Mouse (Mus musculus) MEL (cell line): ENCODE results near the gene Sarm1. TPM values are rescaled to one million over a fixed set of nuclear protein-coding genes. Genes with fewer than 3 reads are reported as not detected.

Experiments used
- DNase-seq: peaks from one replicate; pipeline ENCODE4 v3.0.0; 2011; ENCODE audit warnings: low read depth, low spot score
- H3K27ac ChIP-seq: 2 replicates; pipeline ENCODE4 v1.5.1; 2012; ENCODE audit warnings: low read depth, mild to moderate bottlenecking, control low read depth, low read length, moderate library complexity; ENCODE audit not compliant: control insufficient read depth
- H3K27me3 ChIP-seq, 2 experiments: fragments of 150-350 bp in 1 of 2; sonication (generic) in 1 of 2; 2 replicates each; pipeline ENCODE4 v1.6.1; 2012; ENCODE audit warnings: low read length in 2 of 2, mild to moderate bottlenecking in 2 of 2, improper control_type of control experiment in 1 of 2, moderate library complexity in 1 of 2; ENCODE audit not compliant: insufficient read depth in 2 of 2, control insufficient read depth in 1 of 2
- H3K36me3 ChIP-seq, 2 experiments: 2 replicates each; pipeline ENCODE4 v1.6.1; 2012 to 2014; ENCODE audit warnings: low read length in 2 of 2, improper control_type of control experiment in 1 of 2, inconsistent platforms in 1 of 2, mild to moderate bottlenecking in 1 of 2; ENCODE audit not compliant: insufficient read depth in 2 of 2, control insufficient read depth in 1 of 2
- H3K4me1 ChIP-seq, 2 experiments: fragments of 150-350 bp in 1 of 2; sonication (generic) in 1 of 2; 2 replicates each; pipeline ENCODE4 v1.6.1; 2012; ENCODE audit warnings: low read length in 2 of 2, improper control_type of control experiment in 1 of 2, mild to moderate bottlenecking in 1 of 2; ENCODE audit not compliant: insufficient read depth in 2 of 2, control insufficient read depth in 1 of 2
- H3K4me3 ChIP-seq, 2 experiments: fragments of 150-350 bp in 1 of 2; sonication (generic) in 1 of 2; 2 replicates each; pipeline ENCODE4 v1.5.1; 2012; ENCODE audit warnings: low read depth in 2 of 2, low read length in 2 of 2, mild to moderate bottlenecking in 2 of 2, moderate library complexity in 2 of 2, control low read depth in 1 of 2, improper control_type of control experiment in 1 of 2; ENCODE audit not compliant: control insufficient read depth in 1 of 2, insufficient read depth in 1 of 2
- H3K79me2 ChIP-seq: 2 replicates; pipeline ENCODE4 v1.6.1; 2012; ENCODE audit warnings: mild to moderate bottlenecking, low read length, moderate library complexity; ENCODE audit not compliant: control insufficient read depth, poor library complexity, insufficient read depth
- H3K9ac ChIP-seq: 2 replicates; pipeline ENCODE4 v1.6.1; 2012; ENCODE audit warnings: low read depth, mild to moderate bottlenecking, control low read depth, low read length, moderate library complexity; ENCODE audit not compliant: control insufficient read depth, poor library complexity, severe bottlenecking
- H3K9me3 ChIP-seq: fragments of 150-350 bp; sonication (generic); replicated peaks from 2 replicates; pipeline ENCODE4 v1.6.1; 2012; ENCODE audit warnings: mild to moderate bottlenecking, low read length, improper control_type of control experiment, moderate library complexity; ENCODE audit not compliant: insufficient read depth
- CHD1 ChIP-seq: IDR thresholded peaks from 2 replicates; pipeline ENCODE4 v1.6.1; 2012; ENCODE audit warnings: low read depth, mild to moderate bottlenecking, inconsistent platforms, low read length, improper control_type of control experiment
- CTCF ChIP-seq, 3 experiments: IDR thresholded peaks in 2 of 3; conservative IDR thresholded peaks in 1 of 3; 2 replicates each; pipeline ENCODE4 v1.5.1; 2011 to 2012; ENCODE audit warnings: low read length in 3 of 3, low read depth in 2 of 3, mild to moderate bottlenecking in 2 of 3, improper control_type of control experiment in 1 of 3, inconsistent platforms in 1 of 3, mixed read lengths in 1 of 3, moderate library complexity in 1 of 3; ENCODE audit not compliant: control insufficient read depth in 1 of 3, insufficient read depth in 1 of 3, poor library complexity in 1 of 3, severe bottlenecking in 1 of 3
- E2F4 ChIP-seq: IDR thresholded peaks from 2 replicates; pipeline ENCODE4 v1.6.1; 2011; ENCODE audit warnings: low read depth, low read length, improper control_type of control experiment, borderline replicate concordance
- ELF1 ChIP-seq: IDR thresholded peaks from 2 replicates; pipeline ENCODE4 v1.6.1; 2014; ENCODE audit warnings: low read depth, mild to moderate bottlenecking, inconsistent platforms, low read length, improper control_type of control experiment, moderate library complexity
- EP300 ChIP-seq, 2 experiments: IDR thresholded peaks; 2 replicates each; pipeline ENCODE4 v1.6.1; 2011; ENCODE audit warnings: improper control_type of control experiment in 2 of 2, low read length in 2 of 2, low read depth in 1 of 2, mild to moderate bottlenecking in 1 of 2
- ETS1 ChIP-seq: IDR thresholded peaks from 2 replicates; pipeline ENCODE4 v1.6.1; 2012; ENCODE audit warnings: low read depth, mild to moderate bottlenecking, inconsistent platforms, low read length, improper control_type of control experiment, moderate library complexity
- GABPA ChIP-seq: IDR thresholded peaks from 2 replicates; pipeline ENCODE4 v1.6.1; 2012; ENCODE audit warnings: low read depth, mild to moderate bottlenecking, inconsistent platforms, low read length, improper control_type of control experiment, moderate library complexity
- HCFC1 ChIP-seq: IDR thresholded peaks from 2 replicates; pipeline ENCODE4 v1.6.1; 2012; ENCODE audit warnings: low read depth, mild to moderate bottlenecking, inconsistent platforms, low read length, improper control_type of control experiment, moderate library complexity
- JUND ChIP-seq: IDR thresholded peaks from 2 replicates; pipeline ENCODE4 v1.6.1; 2011; ENCODE audit warnings: low read depth, mild to moderate bottlenecking, improper control_type of control experiment, low read length
- KAT2A ChIP-seq: conservative IDR thresholded peaks from 2 replicates; pipeline ENCODE4 v1.6.1; 2012; ENCODE audit warnings: low read depth, low read length, improper control_type of control experiment, inconsistent platforms
- MAFK ChIP-seq: IDR thresholded peaks from 2 replicates; pipeline ENCODE4 v1.6.1; 2011; ENCODE audit warnings: low read depth, mild to moderate bottlenecking, low read length, improper control_type of control experiment, borderline replicate concordance
- MAX ChIP-seq: IDR thresholded peaks from 2 replicates; pipeline ENCODE4 v1.6.1; 2011; ENCODE audit warnings: low read length, improper control_type of control experiment
- MAZ ChIP-seq: IDR thresholded peaks from 2 replicates; pipeline ENCODE4 v1.6.1; 2012; ENCODE audit warnings: low read depth, mild to moderate bottlenecking, inconsistent platforms, low read length, improper control_type of control experiment
- MXI1 ChIP-seq: IDR thresholded peaks from 2 replicates; pipeline ENCODE4 v1.6.1; 2011; ENCODE audit warnings: mild to moderate bottlenecking, low read depth, low read length, improper control_type of control experiment
- MYB ChIP-seq: IDR thresholded peaks from 2 replicates; pipeline ENCODE4 v1.6.1; 2011; ENCODE audit warnings: mild to moderate bottlenecking, low read depth, low read length, improper control_type of control experiment
- POLR2A ChIP-seq, 2 experiments: IDR thresholded peaks; 2 replicates each; pipeline ENCODE4 v1.6.1; 2011 to 2012; ENCODE audit warnings: low read length in 2 of 2, mild to moderate bottlenecking in 2 of 2, control low read depth in 1 of 2, improper control_type of control experiment in 1 of 2, low read depth in 1 of 2, moderate library complexity in 1 of 2; ENCODE audit not compliant: control insufficient read depth in 1 of 2, insufficient read depth in 1 of 2, poor library complexity in 1 of 2
- POLR2AphosphoS5 ChIP-seq: IDR thresholded peaks from 2 replicates; pipeline ENCODE4 v1.6.1; 2012; ENCODE audit warnings: low read depth, borderline replicate concordance, mild to moderate bottlenecking, inconsistent platforms, low read length, moderate library complexity, mixed read lengths
- RCOR1 ChIP-seq: IDR thresholded peaks from 2 replicates; pipeline ENCODE4 v1.6.1; 2012; ENCODE audit warnings: low read depth, mild to moderate bottlenecking, inconsistent platforms, low read length, improper control_type of control experiment
- SIN3A ChIP-seq: IDR thresholded peaks from 2 replicates; pipeline ENCODE4 v1.6.1; 2012; ENCODE audit warnings: low read length, improper control_type of control experiment, inconsistent platforms
- TAL1 ChIP-seq: IDR thresholded peaks from 2 replicates; pipeline ENCODE4 v1.6.1; 2012; ENCODE audit warnings: mild to moderate bottlenecking, inconsistent platforms, low read length, moderate library complexity, mixed read lengths
- TBP ChIP-seq: IDR thresholded peaks from 2 replicates; pipeline ENCODE4 v1.8.0; 2011; ENCODE audit warnings: low read depth, low read length, improper control_type of control experiment
- TCF12 ChIP-seq: IDR thresholded peaks from 2 replicates; pipeline ENCODE4 v1.6.1; 2014; ENCODE audit warnings: low read depth, mild to moderate bottlenecking, inconsistent platforms, low read length, improper control_type of control experiment, moderate library complexity
- USF2 ChIP-seq, 2 experiments: IDR thresholded peaks; 2 replicates each; pipeline ENCODE4 v1.6.1; 2011 to 2012; ENCODE audit warnings: improper control_type of control experiment in 2 of 2, low read length in 2 of 2, borderline replicate concordance in 1 of 2, inconsistent platforms in 1 of 2, low read depth in 1 of 2, mild to moderate bottlenecking in 1 of 2; ENCODE audit not compliant: insufficient read depth in 1 of 2
- ZKSCAN1 ChIP-seq: IDR thresholded peaks from 2 replicates; pipeline ENCODE4 v1.6.1; 2012; ENCODE audit warnings: low read depth, mild to moderate bottlenecking, inconsistent platforms, low read length, improper control_type of control experiment, moderate library complexity
- ZMIZ1 ChIP-seq: IDR thresholded peaks from 2 replicates; pipeline ENCODE4 v1.6.1; 2012; ENCODE audit warnings: low read depth, mild to moderate bottlenecking, inconsistent platforms, low read length, improper control_type of control experiment, moderate library complexity
- polyA plus RNA-seq, 2 experiments: library from polyadenylated mRNA; stranded (reverse) in 1 of 2; unstranded in 1 of 2; fragments of >175 nt in 1 of 2; fragments of >200 nt in 1 of 2; gene quantifications; 2 replicates each; pipeline versions ENCODE4 v1.2.1 to v1.2.4; 2012; ENCODE audit warnings: low replicate concordance in 2 of 2, low read depth in 1 of 2; ENCODE audit not compliant: insufficient read length in 2 of 2, insufficient read depth in 1 of 2, missing spikeins in 1 of 2
- total RNA-seq: library from RNA; depleted of rRNA; stranded (reverse); fragments of 300-350 nt; gene quantifications from 2 replicates; pipeline ENCODE4 v1.2.3, GENCODE M21; 2012

Sarm1 gene
- total and polyA plus RNA-seq, 3 experiments = 0.73 to 4.3 TPM; not detected in 1

GRCm38 (mm10) chr11:78463286-78464036 lies 34.1 kb downstream of the Sarm1 start (continued):
- peak; percentile 66 for TF ChIP-seq MYB
- peak; percentile 87 for TF ChIP-seq RCOR1
- TF ChIP-seq TBP = peak; percentile 64
- no peak for TF ChIP-seq CTCF (IDR thresholded peaks at IDR 0.05 in 2 of 3, conservative IDR thresholded peaks at IDR 0.05 in 1 of 3; ENCODE audit: control insufficient read depth in 1 of 3, insufficient read depth in 1 of 3, low read depth in 2 of 3, low read length in 3 of 3, poor library complexity in 1 of 3, severe bottlenecking in 1 of 3)
- peak; percentile 34; the same call in 1 of the 2 replicates for TF ChIP-seq ELF1
- TF ChIP-seq MAX = peak; percentile 66
- no peak for TF ChIP-seq CHD1
- TF ChIP-seq JUND = peak; percentile 92; the same call in 1 of the 2 replicates
- TF ChIP-seq SIN3A = peak; percentile 95
- TF ChIP-seq ZKSCAN1 = no peak
- no peak for TF ChIP-seq ZMIZ1
- TF ChIP-seq GABPA = no peak
- peak; percentile 64; the same call in 1 of the 2 replicates for TF ChIP-seq MAFK
- no peak for TF ChIP-seq E2F4
- TF ChIP-seq TCF12 = peak; percentile 85
- no peak for TF ChIP-seq TAL1
- TF ChIP-seq EP300 (IDR thresholded peaks at IDR 0.05; ENCODE audit: low read depth in 1 of 2, low read length in 2 of 2) = peak; percentile 95 to 97
- no peak for TF ChIP-seq HCFC1
- no peak for TF ChIP-seq KAT2A

GRCm38 (mm10) chr11:78462669-78463068 lies 34.9 kb downstream of the Sarm1 start:
- no peak for DNase-seq
- Histone ChIP-seq H3K9me3 (no peaks in the 10 kb centered on the region), H3K9ac (no peak overlapping the region), H3K36me3 (peaks cover 0 to 27% of the 10 kb centered on the region in 2 experiments; a peak in 2 of 4 replicates), H3K27ac (no peak overlapping the region), H3K27me3 (peaks cover 0 to 2% of the 10 kb centered on the region in 2 experiments; a peak in 2 of 4 replicates), H3K4me3 (no peak overlapping the region), H3K79me2 (no peaks in the 10 kb centered on the region; the same call in 1 of the 2 replicates), H3K4me1 (peaks cover 16 to 37% of the 10 kb centered on the region in 2 experiments)
- TF ChIP-seq TCF12 (no peak), POLR2AphosphoS5 (no peak), E2F4 (no peak), CTCF (IDR thresholded peaks at IDR 0.05 in 2 of 3, conservative IDR thresholded peaks at IDR 0.05 in 1 of 3; ENCODE audit: control insufficient read depth in 1 of 3, insufficient read depth in 1 of 3, low read depth in 2 of 3, low read length in 3 of 3, poor library complexity in 1 of 3, severe bottlenecking in 1 of 3) (peak in 2 of 3 experiments; percentile 16 to 28; a peak in 2 of 6 replicates), MAZ (no peak), MXI1 (peak; percentile 77), POLR2A (IDR thresholded peaks at IDR 0.05; ENCODE audit: control insufficient read depth in 1 of 2, insufficient read depth in 1 of 2, low read depth in 1 of 2, low read length in 2 of 2, poor library complexity in 1 of 2) (no peak), GABPA (no peak), USF2 (IDR thresholded peaks at IDR 0.05; ENCODE audit: borderline replicate concordance in 1 of 2, insufficient read depth in 1 of 2, low read depth in 1 of 2, low read length in 2 of 2) (0 out of 4 replicates have a peak, but pooled peaks of 1 of the 2 experiments have one; percentile 10), ZMIZ1 (no peak), ETS1 (no peak)
